Mouse (Mus musculus) forebrain, embryonic 12.5 days (tissue): ENCODE data around the gene Frg2f1. TPM values are rescaled to one million over a fixed set of nuclear protein-coding genes. Genes with fewer than 3 reads are reported as not detected.
"Not testable (repeated sequence)": the region's sequence is repeated elsewhere in the genome, so short reads cannot be mapped to it uniquely, and the experiment has no call there.

Source experiments
- ATAC-seq: fragments of 200-750 bp; cut with Nextera tagmentation; 2 replicates; pipeline ENCODE4 v1.8.0; 2017; ENCODE audit warnings: moderate TSS enrichment; ENCODE audit not compliant: low FRiP score
- H3K27ac ChIP-seq: fragments of 300-500 bp; sonication (generic); 2 replicates; pipeline ENCODE4 v1.5.1; 2016; ENCODE audit warnings: mild to moderate bottlenecking
- H3K27me3 ChIP-seq: fragments of 300-500 bp; sonication (generic); 2 replicates; pipeline ENCODE4 v1.6.1; 2016; ENCODE audit warnings: mild to moderate bottlenecking
- H3K36me3 ChIP-seq: fragments of 300-500 bp; sonication (generic); replicated peaks from 2 replicates; pipeline ENCODE4 v1.6.1; 2016; ENCODE audit warnings: mild to moderate bottlenecking
- H3K4me1 ChIP-seq: fragments of 300-500 bp; sonication (generic); 2 replicates; pipeline ENCODE4 v1.6.1; 2016
- H3K4me2 ChIP-seq: fragments of 300-500 bp; sonication (generic); 2 replicates; pipeline ENCODE4 v1.6.1; 2016; ENCODE audit warnings: mild to moderate bottlenecking, moderate library complexity
- H3K4me3 ChIP-seq: fragments of 300-500 bp; sonication (generic); replicated peaks from 2 replicates; pipeline ENCODE4 v1.5.1; 2016; ENCODE audit warnings: mild to moderate bottlenecking
- H3K9ac ChIP-seq: fragments of 300-500 bp; sonication (generic); 2 replicates; pipeline ENCODE4 v1.6.1; 2016; ENCODE audit warnings: mild to moderate bottlenecking
- H3K9me3 ChIP-seq: fragments of 300-500 bp; sonication (generic); 2 replicates; pipeline ENCODE4 v1.6.1; 2016
- WGBS: fragments of 180-500 bp; shearing (Covaris S2); methylation state at CpG from one replicate; pipeline ENCODE4 v1.1.7; 2016; 5-methylcytosine and 5-hydroxymethylcytosine counted together
- polyA plus RNA-seq: library from polyadenylated mRNA; unstranded; fragments of >200 nt; fragmentation: Nextera tagmentation; extraction: Ambion mirVana; gene quantifications from 2 replicates; pipeline ENCODE4 v1.2.1, GENCODE M21; 2016

The Frg2f1 gene
- polyA plus RNA-seq, 1 experiment from 2014 or later: 4.4 TPM

GRCm38 (mm10) chr4:119536615-119537014 lies 2.7 kb downstream of the Frg2f1 start, which contains the start of gene Foxj3:
TSS of gene Foxj3 (plus strand) at chr4:119537004.
- peaks cover 19% of the 10 kb centered on the region for H3K4me1 ChIP-seq
- H3K4me3 ChIP-seq, H3K36me3 ChIP-seq, H3K4me2 ChIP-seq, H3K27me3 ChIP-seq, H3K27ac ChIP-seq, H3K9ac ChIP-seq, H3K9me3 ChIP-seq, ATAC-seq: not testable (repeated sequence)
- WGBS: 88% methylated on average over 4 of the region's 4 CpGs

- Histone ChIP-seq H3K9ac (no peak overlapping the region), H3K4me1 (peaks cover 7% of the 10 kb centered on the region), H3K4me2 (no peak overlapping the region), H3K27ac (no peak overlapping the region), H3K4me3 (no peak overlapping the region), H3K36me3 (no peaks in the 10 kb centered on the region), H3K9me3 (no peaks in the 10 kb centered on the region), H3K27me3 (no peaks in the 10 kb centered on the region)
- ATAC-seq: no peak
- WGBS: 50% methylated on average over 4 of the region's 4 CpGs
Observed at GRCm38 (mm10) chr4:119535103-119535502, 4.2 kb downstream of the Frg2f1 start.

- no peak overlapping the region for H3K9ac ChIP-seq
- no peaks in the 10 kb centered on the region for H3K27me3 ChIP-seq
- H3K9me3 ChIP-seq: no peaks in the 10 kb centered on the region
- no peak overlapping the region for H3K4me2 ChIP-seq
- no peak for ATAC-seq
- WGBS: 50% methylated on average over 2 of the region's 2 CpGs
- no peak overlapping the region for H3K4me3 ChIP-seq
- H3K36me3 ChIP-seq: no peaks in the 10 kb centered on the region
- H3K27ac ChIP-seq: no peak overlapping the region
- no peaks in the 10 kb centered on the region for H3K4me1 ChIP-seq
Observed at GRCm38 (mm10) chr4:119531813-119532212, 7.5 kb downstream of the Frg2f1 start.

GRCm38 (mm10) chr4:119526329-119526845 lies 12.9 kb downstream of the Frg2f1 start:
- Histone ChIP-seq H3K36me3 (no peaks in the 10 kb centered on the region), H3K27ac (no peak overlapping the region), H3K27me3 (no peaks in the 10 kb centered on the region), H3K4me2 (no peak overlapping the region), H3K9ac (no peak overlapping the region), H3K4me3 (no peak overlapping the region), H3K9me3 (no peaks in the 10 kb centered on the region), H3K4me1 (peaks cover 8% of the 10 kb centered on the region; the same call in 1 of the 2 replicates)
- no peak for ATAC-seq

- peak overlapping the region; percentile 50; the same call in 1 of the 2 replicates for H3K27ac ChIP-seq
- peaks cover 8% of the 10 kb centered on the region; the same call in 1 of the 2 replicates for H3K4me1 ChIP-seq
- no peak overlapping the region for H3K4me2 ChIP-seq
Observed at GRCm38 (mm10) chr4:119524466-119524865, 14.9 kb downstream of the Frg2f1 start.

GRCm38 (mm10) chr4:119524010-119524409 lies 15.3 kb downstream of the Frg2f1 start:
- no peak for ATAC-seq
- 85% methylated on average over 1 of the region's 1 CpGs for WGBS
- Histone ChIP-seq H3K27ac (peak overlapping the region; percentile 50; the same call in 1 of the 2 replicates), H3K4me1 (peaks cover 8% of the 10 kb centered on the region; the same call in 1 of the 2 replicates), H3K27me3 (no peaks in the 10 kb centered on the region), H3K9ac (no peak overlapping the region), H3K36me3 (no peaks in the 10 kb centered on the region), H3K4me3 (no peak overlapping the region), H3K9me3 (no peaks in the 10 kb centered on the region), H3K4me2 (no peak overlapping the region)

More at GRCm38 (mm10) chr4:119524466-119524865, 14.9 kb downstream of the Frg2f1 start:
- no peaks in the 10 kb centered on the region for H3K27me3 ChIP-seq
- no peaks in the 10 kb centered on the region for H3K9me3 ChIP-seq
- no peaks in the 10 kb centered on the region for H3K36me3 ChIP-seq
- 86% methylated on average over 2 of the region's 2 CpGs for WGBS
- ATAC-seq: no peak
- H3K4me3 ChIP-seq: no peak overlapping the region
- H3K9ac ChIP-seq: no peak overlapping the region

GRCm38 (mm10) chr4:119523575-119523974 lies 15.8 kb downstream of the Frg2f1 start:
- no peak for ATAC-seq
- Histone ChIP-seq H3K9ac (no peak overlapping the region), H3K27ac (0 out of 2 replicates have a peak overlapping the region, but pooled peaks have one; percentile 19), H3K9me3 (no peaks in the 10 kb centered on the region), H3K27me3 (no peaks in the 10 kb centered on the region), H3K4me1 (peaks cover 8% of the 10 kb centered on the region; the same call in 1 of the 2 replicates), H3K4me2 (no peak overlapping the region), H3K36me3 (no peaks in the 10 kb centered on the region), H3K4me3 (no peak overlapping the region)
- WGBS: 75% methylated on average over 4 of the region's 4 CpGs

- Histone ChIP-seq H3K4me2 (no peak overlapping the region), H3K9me3 (no peaks in the 10 kb centered on the region), H3K27ac (no peak overlapping the region), H3K4me3 (no peak overlapping the region), H3K9ac (no peak overlapping the region), H3K4me1 (no peaks in the 10 kb centered on the region), H3K27me3 (no peaks in the 10 kb centered on the region), H3K36me3 (no peaks in the 10 kb centered on the region)
- 71% methylated on average over 3 of the region's 3 CpGs for WGBS
- no peak for ATAC-seq
Observed at GRCm38 (mm10) chr4:119512731-119513141, 26.6 kb downstream of the Frg2f1 start.

GRCm38 (mm10) chr4:119511591-119511990 lies 27.7 kb downstream of the Frg2f1 start:
- H3K4me1 ChIP-seq: no peaks in the 10 kb centered on the region

GRCm38 (mm10) chr4:119498319-119498848 lies 40.9 kb downstream of the Frg2f1 start:
- no peak overlapping the region for H3K27ac ChIP-seq
- ATAC-seq: no peak
- peaks cover 9% of the 10 kb centered on the region for H3K27me3 ChIP-seq
- H3K9ac ChIP-seq: no peak overlapping the region
- H3K36me3 ChIP-seq: no peaks in the 10 kb centered on the region
- no peaks in the 10 kb centered on the region for H3K9me3 ChIP-seq
- no peaks in the 10 kb centered on the region for H3K4me1 ChIP-seq
- 60% methylated on average over 5 of the region's 5 CpGs for WGBS
- H3K4me2 ChIP-seq: no peak overlapping the region
- no peak overlapping the region for H3K4me3 ChIP-seq

More at GRCm38 (mm10) chr4:119511591-119511990, 27.7 kb downstream of the Frg2f1 start:
- no peaks in the 10 kb centered on the region for H3K36me3 ChIP-seq
- H3K4me3 ChIP-seq: no peak overlapping the region
- WGBS: 69% methylated on average over 2 of the region's 2 CpGs
- no peak overlapping the region for H3K27ac ChIP-seq
- H3K9ac ChIP-seq: no peak overlapping the region
- no peaks in the 10 kb centered on the region for H3K9me3 ChIP-seq
- ATAC-seq: no peak
- no peaks in the 10 kb centered on the region for H3K27me3 ChIP-seq
- H3K4me2 ChIP-seq: no peak overlapping the region

- no peaks in the 10 kb centered on the region; the same call in 1 of the 2 replicates for H3K9me3 ChIP-seq
- ATAC-seq: peak; percentile 51
- H3K36me3 ChIP-seq: no peaks in the 10 kb centered on the region
- no peak overlapping the region for H3K27ac ChIP-seq
- peak overlapping the region; percentile 65 for H3K4me3 ChIP-seq
- peaks cover 6% of the 10 kb centered on the region for H3K4me1 ChIP-seq
- 37% methylated on average over 10 of the region's 10 CpGs for WGBS
- peak overlapping the region; percentile 71 for H3K9ac ChIP-seq
- peaks cover 20% of the 10 kb centered on the region for H3K27me3 ChIP-seq
- H3K4me2 ChIP-seq: peak overlapping the region; percentile 87
Observed at GRCm38 (mm10) chr4:119492933-119493327, 46.4 kb downstream of the Frg2f1 start.

GRCm38 (mm10) chr4:119492291-119492932 lies 46.9 kb downstream of the Frg2f1 start, which contains the start of gene Rimkla:
TSS of gene Rimkla (minus strand) at chr4:119492628.
- WGBS: under 1% methylated on average over 52 of the region's 77 CpGs
- H3K36me3 ChIP-seq: no peaks in the 10 kb centered on the region
- peak within 1 kb of the TSS; percentile 71 for H3K9ac ChIP-seq
- peak within 1 kb of the TSS; percentile 87 for H3K4me2 ChIP-seq
- peak; percentile 95 for ATAC-seq
- peak within 1 kb of the TSS; percentile 65 for H3K4me3 ChIP-seq
- peaks cover 20% of the 10 kb centered on the region for H3K27me3 ChIP-seq
- peaks cover 6% of the 10 kb centered on the region for H3K4me1 ChIP-seq
- H3K9me3 ChIP-seq: no peaks in the 10 kb centered on the region; the same call in 1 of the 2 replicates
- H3K27ac ChIP-seq: peak within 1 kb of the TSS; percentile 68; the same call in 1 of the 2 replicates
